ENCODE assay signal across 8 mouse cellular contexts in genomic region chr9:48266286-48267027, GRCm38 (mm10).
DNase-seq lines count a peak whose midpoint lies in the region; ATAC-seq and TF ChIP-seq lines count a peak whose summit lies in the region.

No protein-coding gene starts in this region.

- H3K27ac ChIP-seq in hindbrain, embryonic 10.5 days, result peak overlapping the region; percentile 81
- H3K27ac ChIP-seq in lung, embryonic 16.5 days (ENCODE audit: low read length), result peak overlapping the region; percentile 36; the same call in 1 of the 2 replicates
- no peak overlapping the region for H3K27ac ChIP-seq in thymus, adult 2 months (ENCODE audit: control insufficient read depth, insufficient read depth, low read length)

- H3K4me2 ChIP-seq in lung, embryonic 16.5 days (ENCODE audit: low read depth, low read length), result peak overlapping the region; percentile 98

- no peaks in the 10 kb centered on the region for H3K27me3 ChIP-seq in hindbrain, embryonic 10.5 days (ENCODE audit: insufficient read depth, poor library complexity, severe bottlenecking)
- peaks cover 4% of the 10 kb centered on the region; the same call in 1 of the 2 replicates for H3K27me3 ChIP-seq in lung, embryonic 16.5 days (ENCODE audit: control insufficient read depth, insufficient read depth, low read depth, low read length)
- H3K27me3 ChIP-seq in thymus, adult 2 months (ENCODE audit: control insufficient read depth, insufficient read depth, low read length), result no peaks in the 10 kb centered on the region

- H3K9me3 ChIP-seq in hindbrain, embryonic 10.5 days, result no peaks in the 10 kb centered on the region
- H3K9me3 ChIP-seq in lung, embryonic 16.5 days (ENCODE audit: control insufficient read depth, low read length), result no peaks in the 10 kb centered on the region

- DNase-seq in R1 (ENCODE audit: low read depth, low spot score), result peak; percentile 76
- peak; percentile 93 to 94 for DNase-seq in cerebellum, postnatal 10 days
- peak; percentile 37 to 85 for DNase-seq in frontal cortex, adult 2 months (ENCODE audit: extremely low spot score in 1 of 2, low spot score in 1 of 2)
- DNase-seq in hindbrain, embryonic 10.5 days (ENCODE audit: low spot score), result peak; percentile 83
- DNase-seq in layer of hippocampus, adult 9-10 months (ENCODE audit: low spot score), result peak; percentile 57
- peak; percentile 50 for DNase-seq in ovary, adult 18-20 months (ENCODE audit: low spot score)
- peak; percentile 74 for DNase-seq in thymus, adult 2 months

- 15% methylated on average over 21 of the region's 21 CpGs for WGBS in hindbrain, embryonic 10.5 days
- WGBS in lung, embryonic 16.5 days, result 11% methylated on average over 21 of the region's 21 CpGs
- 15% methylated on average over 21 of the region's 21 CpGs for WGBS in thymus, adult 2 months

- TF ChIP-seq POLR2A in thymus, adult 2 months (IDR thresholded peaks at IDR 0.05; ENCODE audit: control insufficient read depth, extremely low read depth, insufficient read depth, low read length, poor library complexity), result no peak

- H3K4me3 ChIP-seq in hindbrain, embryonic 10.5 days, result peak overlapping the region; percentile 59
- H3K4me3 ChIP-seq in lung, embryonic 16.5 days (ENCODE audit: low read length), result peak overlapping the region; percentile 62
- H3K4me3 ChIP-seq in thymus, adult 2 months (ENCODE audit: control insufficient read depth, insufficient read depth, low read length), result 0 out of 2 replicates have a peak overlapping the region, but pooled peaks have one; percentile 40

- TF ChIP-seq CTCF in thymus, adult 2 months (IDR thresholded peaks at IDR 0.05; ENCODE audit: borderline replicate concordance, control insufficient read depth, extremely low read depth, insufficient read depth, low read length, poor library complexity), result no peak

- peak overlapping the region; percentile 69 for H3K9ac ChIP-seq in lung, embryonic 16.5 days (ENCODE audit: low read length)

- 0 out of 2 replicates have a peak, but pooled peaks cover 8% of the 10 kb centered on the region for H3K4me1 ChIP-seq in hindbrain, embryonic 10.5 days (replicated peaks)
- H3K4me1 ChIP-seq in lung, embryonic 16.5 days (replicated peaks; ENCODE audit: control insufficient read depth, insufficient read depth, low read length), result peaks cover 9% of the 10 kb centered on the region; the same call in 1 of the 2 replicates
- H3K4me1 ChIP-seq in thymus, adult 2 months (replicated peaks; ENCODE audit: control insufficient read depth, insufficient read depth, low read length), result peaks cover 4% of the 10 kb centered on the region

- ATAC-seq in lung, embryonic 16.5 days (ENCODE audit: low read depth), result peak; percentile 95

- H3K36me3 ChIP-seq in hindbrain, embryonic 10.5 days, result no peaks in the 10 kb centered on the region
- H3K36me3 ChIP-seq in lung, embryonic 16.5 days (ENCODE audit: control insufficient read depth, insufficient read depth, low read length), result no peaks in the 10 kb centered on the region
- no peaks in the 10 kb centered on the region for H3K36me3 ChIP-seq in thymus, adult 2 months (ENCODE audit: control insufficient read depth, insufficient read depth, low read length)
